Mouse (Mus musculus) brain, embryonic 14.5 days (tissue): ENCODE data around the gene F12. TPM values are rescaled to one million over a fixed set of nuclear protein-coding genes. Genes with fewer than 3 reads are reported as not detected.
A peak's percentile ranks its signal among the peaks of the same experiment; 100 is the strongest.

Experiments used
- DNase-seq: peaks from one replicate; pipeline ENCODE4 v3.0.0-alpha.2; 2011; ENCODE audit warnings: low read depth
- CTCF ChIP-seq: fragments of 200-500 bp; IDR thresholded peaks from 2 replicates; pipeline ENCODE4 v1.5.1; 2012; ENCODE audit warnings: inconsistent platforms, mild to moderate bottlenecking, moderate library complexity, borderline replicate concordance; ENCODE audit not compliant: insufficient read depth, insufficient read length; ENCODE audit errors: extremely low read depth
- POLR2A ChIP-seq: fragments of 200-500 bp; IDR thresholded peaks from 2 replicates; pipeline ENCODE4 v1.6.1; 2012; ENCODE audit warnings: mild to moderate bottlenecking, inconsistent platforms, borderline replicate concordance; ENCODE audit not compliant: poor library complexity, insufficient read depth, insufficient read length, severe bottlenecking; ENCODE audit errors: extremely low read depth
- polyA plus RNA-seq: library from polyadenylated mRNA; depleted of rRNA; stranded (reverse); fragments of >200 nt; gene quantifications from 2 replicates; pipeline ENCODE4 v1.2.3, GENCODE M21; 2012; rRNA removed

F12 gene
- 0.13 and 0.26 TPM in 2 replicates for polyA plus RNA-seq

GRCm38 (mm10) chr13:55426613-55427012 is at the start of gene F12:
TSS of gene F12 (minus strand) at chr13:55426793.
- TF ChIP-seq POLR2A: no peak
- TF ChIP-seq CTCF: no peak
- no peak for DNase-seq

- DNase-seq: no peak
- no peak for TF ChIP-seq CTCF
- TF ChIP-seq POLR2A: no peak
Measured at GRCm38 (mm10) chr13:55476256-55476655, 49.7 kb upstream of the F12 start.

GRCm38 (mm10) chr13:55475750-55476149 is 49.2 kb upstream of the F12 start:
- DNase-seq: no peak
- TF ChIP-seq POLR2A (no peak), CTCF (no peak)

GRCm38 (mm10) chr13:55474621-55475069 is 48.1 kb upstream of the F12 start:
- TF ChIP-seq CTCF (no peak), POLR2A (no peak)
- DNase-seq: peak; percentile 96

- DNase-seq: peak; percentile 34
- peak; percentile 16; the same call in 1 of the 2 replicates for TF ChIP-seq CTCF
- TF ChIP-seq POLR2A: no peak
Measured at GRCm38 (mm10) chr13:55473961-55474360, 47.4 kb upstream of the F12 start.

- peak; percentile 4; the same call in 1 of the 2 replicates for TF ChIP-seq CTCF
- no peak for TF ChIP-seq POLR2A
- DNase-seq: peak; percentile 63
Measured at GRCm38 (mm10) chr13:55473076-55473831, 46.7 kb upstream of the F12 start.

- TF ChIP-seq CTCF: no peak
- peak; percentile 89 for DNase-seq
Measured at GRCm38 (mm10) chr13:55472132-55473022, 45.8 kb upstream of the F12 start.

GRCm38 (mm10) chr13:55471819-55472131 is 45.2 kb upstream of the F12 start:
- TF ChIP-seq CTCF (no peak), POLR2A (no peak)

GRCm38 (mm10) chr13:55471156-55471818 is 44.7 kb upstream of the F12 start:
- DNase-seq: peak; percentile 95
- TF ChIP-seq POLR2A (no peak; the same call in 1 of the 2 replicates), CTCF (peak; percentile 91)

More at GRCm38 (mm10) chr13:55471819-55472131, 45.2 kb upstream of the F12 start:
- no peak for DNase-seq

- DNase-seq: peak; percentile 89
- TF ChIP-seq CTCF (no peak), POLR2A (no peak)
Measured at GRCm38 (mm10) chr13:55470372-55470771, 43.8 kb upstream of the F12 start.

- DNase-seq: peak; percentile 61
Measured at GRCm38 (mm10) chr13:55468851-55469560, 42.4 kb upstream of the F12 start.

GRCm38 (mm10) chr13:55465830-55466440 is 39.3 kb upstream of the F12 start:
- TF ChIP-seq CTCF (no peak), POLR2A (no peak)
- no peak for DNase-seq

More at GRCm38 (mm10) chr13:55468851-55469560, 42.4 kb upstream of the F12 start:
- TF ChIP-seq POLR2A (no peak), CTCF (peak; percentile 47; the same call in 1 of the 2 replicates)

- peak; percentile 47 for DNase-seq
- TF ChIP-seq CTCF: no peak
- no peak for TF ChIP-seq POLR2A
Measured at GRCm38 (mm10) chr13:55465184-55465583, 38.6 kb upstream of the F12 start.
